Mouse (Mus musculus) layer of hippocampus, postnatal 10 days (tissue): ENCODE results near the gene H1fnt. TPM values are rescaled to one million over a fixed set of nuclear protein-coding genes. Genes with fewer than 3 reads are reported as not detected.

ENCODE experiments used
- DNase-seq, 2 experiments: peaks; one replicate each; pipeline ENCODE4 v3.0.0; 2021; ENCODE audit warnings: low spot score in 2 of 2
- long read RNA-seq: library from polyadenylated mRNA; stranded (forward); transcript quantifications from one replicate; pipeline ENCODE4 v2.0.0, GENCODE M21; 2023
- total RNA-seq, 2 experiments: library from RNA; stranded (reverse); gene quantifications; 2 replicates each; pipeline ENCODE4 v1.2.3; 2021

H1fnt gene
- total RNA-seq: not detected
- long read RNA-seq: 0 reads

- DNase-seq: no peak
Observed at GRCm38 (mm10) chr15:98257193-98257592, at the start of gene H1fnt. TSS of gene H1fnt (minus strand) at chr15:98257293.

- DNase-seq: peak; percentile 41 to 65
Observed at GRCm38 (mm10) chr15:98295628-98296551, 38.8 kb upstream of the H1fnt start, which contains the start of gene Zfp641. TSS of gene Zfp641 (minus strand) at chr15:98296161.

- DNase-seq: no peak
Observed at GRCm38 (mm10) chr15:98293651-98294050, 36.6 kb upstream of the H1fnt start.

- DNase-seq: no peak
Observed at GRCm38 (mm10) chr15:98288566-98288965, 31.5 kb upstream of the H1fnt start.

- DNase-seq: no peak
Observed at GRCm38 (mm10) chr15:98286418-98286817, 29.3 kb upstream of the H1fnt start.

GRCm38 (mm10) chr15:98257776-98258175 is 683 bp upstream of the H1fnt start:
- no peak for DNase-seq

- no peak for DNase-seq
Observed at GRCm38 (mm10) chr15:98256271-98256670, 822 bp downstream of the H1fnt start.

- DNase-seq: no peak
Observed at GRCm38 (mm10) chr15:98235442-98235841, 21.7 kb downstream of the H1fnt start.

GRCm38 (mm10) chr15:98234350-98234749 is 22.7 kb downstream of the H1fnt start, which contains the start of gene Olfr286:
TSS of gene Olfr286 (minus strand) at chr15:98234450.
- DNase-seq: no peak

- no peak for DNase-seq
Observed at GRCm38 (mm10) chr15:98226096-98226495, 31.0 kb downstream of the H1fnt start.

GRCm38 (mm10) chr15:98225610-98226009 is 31.5 kb downstream of the H1fnt start:
- DNase-seq: no peak

- no peak for DNase-seq
Observed at GRCm38 (mm10) chr15:98222377-98222776, 34.7 kb downstream of the H1fnt start.

- no peak for DNase-seq
Observed at GRCm38 (mm10) chr15:98220877-98221276, 36.2 kb downstream of the H1fnt start, which contains the start of the genes Gm44579 and Olfr287. TSS of gene Gm44579 (minus strand) at chr15:98220977. TSS of gene Olfr287 (minus strand) at chr15:98221056.

- DNase-seq: no peak
Observed at GRCm38 (mm10) chr15:98214130-98214529, 43.0 kb downstream of the H1fnt start.

GRCm38 (mm10) chr15:98213336-98213870 is 43.7 kb downstream of the H1fnt start:
- DNase-seq: no peak

- DNase-seq: no peak
Observed at GRCm38 (mm10) chr15:98209676-98210075, 47.4 kb downstream of the H1fnt start.

Other genes with a start within 250 kb of the H1fnt start
- gene Pfkm, start 164.7 kb downstream of the H1fnt start, total RNA-seq: 100 to 1,000 TPM; 237 to 251 TPM
- 10 to 100 TPM; 14.2 to 17.5 TPM for gene Senp1, start 163.5 kb downstream of the H1fnt start, total RNA-seq
- 10 to 100 TPM; 40.8 to 40.9 TPM for gene Asb8, start 91.7 kb downstream of the H1fnt start, total RNA-seq
- gene Ccdc184, start 90.1 kb downstream of the H1fnt start, total RNA-seq: 10 to 100 TPM; 31.3 to 32.1 TPM
- gene Olfr288, start 61.8 kb downstream of the H1fnt start, total RNA-seq: not detected
- gene Gm44579, start 36.3 kb downstream of the H1fnt start, total RNA-seq: under 1 TPM in 1 of 2 experiments, not detected in 1; 0.18 TPM
- under 1 TPM; 0.69 to 0.71 TPM for gene Olfr287, start 36.2 kb downstream of the H1fnt start, total RNA-seq
- not detected for gene Olfr286, start 22.8 kb downstream of the H1fnt start, total RNA-seq
- 1 to 10 TPM; 8.2 to 8.5 TPM for gene Zfp641, start 38.9 kb upstream of the H1fnt start, total RNA-seq
- not detected for gene Olfr285, start 60.1 kb upstream of the H1fnt start, total RNA-seq
- gene Olfr284, start 83.7 kb upstream of the H1fnt start, total RNA-seq: not detected
- not detected for gene Olfr283, start 123.7 kb upstream of the H1fnt start, total RNA-seq
- gene Olfr282, start 173.9 kb upstream of the H1fnt start, total RNA-seq: not detected
- not detected for gene Olfr281, start 195.3 kb upstream of the H1fnt start, total RNA-seq
- gene OR5BS1P, start 212.6 kb upstream of the H1fnt start, total RNA-seq: not detected
- gene Lalba, start 225.4 kb upstream of the H1fnt start, total RNA-seq: not detected
- not detected for gene Olfr279, start 235.1 kb upstream of the H1fnt start, total RNA-seq